Mouse (Mus musculus) forebrain, embryonic 14.5 days (tissue): ENCODE measurements around the gene Gm42878. TPM values are rescaled to one million over a fixed set of nuclear protein-coding genes. Genes with fewer than 3 reads are reported as not detected.

ENCODE experiments used
- ATAC-seq: fragments of 200-750 bp; cut with Nextera tagmentation; 2 replicates; pipeline ENCODE4 v1.8.0; 2017; ENCODE audit warnings: mild to moderate bottlenecking, moderate library complexity
- DNase-seq: peaks from one replicate; pipeline ENCODE4 v3.0.0-alpha.2; 2015; ENCODE audit warnings: low spot score
- H3K27ac ChIP-seq: fragments of 300-500 bp; sonication (generic); 2 replicates; pipeline ENCODE4 v1.5.1; 2014; ENCODE audit warnings: low read depth, mild to moderate bottlenecking, control low read depth, low read length, moderate library complexity
- H3K27me3 ChIP-seq: fragments of 300-500 bp; sonication (generic); replicated peaks from 2 replicates; pipeline ENCODE4 v1.6.1; 2014; ENCODE audit warnings: low read length, control low read depth, mixed read lengths; ENCODE audit not compliant: control insufficient read depth, insufficient read depth
- H3K36me3 ChIP-seq: fragments of 300-500 bp; sonication (generic); 2 replicates; pipeline ENCODE4 v1.6.1; 2014; ENCODE audit warnings: low read length, control low read depth; ENCODE audit not compliant: control insufficient read depth, insufficient read depth
- H3K4me1 ChIP-seq: fragments of 300-500 bp; sonication (generic); 2 replicates; pipeline ENCODE4 v1.6.1; 2014; ENCODE audit warnings: antibody characterized with exemption, low read length, control low read depth; ENCODE audit not compliant: control insufficient read depth, insufficient read depth
- H3K4me2 ChIP-seq: fragments of 300-500 bp; sonication (generic); 2 replicates; pipeline ENCODE4 v1.6.1; 2014; ENCODE audit warnings: mild to moderate bottlenecking, control low read depth, low read length
- H3K4me3 ChIP-seq: fragments of 300-500 bp; sonication (generic); 2 replicates; pipeline ENCODE4 v1.5.1; 2014; ENCODE audit warnings: low read depth, low read length, control low read depth
- H3K9ac ChIP-seq: fragments of 300-500 bp; sonication (generic); 2 replicates; pipeline ENCODE4 v1.6.1; 2014; ENCODE audit warnings: mild to moderate bottlenecking, low read length, control low read depth, moderate library complexity
- H3K9me3 ChIP-seq: fragments of 300-500 bp; sonication (generic); replicated peaks from 2 replicates; pipeline ENCODE4 v1.6.1; 2016; ENCODE audit warnings: low read length, control low read depth, mixed read lengths; ENCODE audit not compliant: control insufficient read depth
- WGBS: fragments of 180-500 bp; shearing (Covaris S2); extraction: QIAGEN DNeasy Blood & Tissue Kit; methylation state at CpG from one replicate; pipeline ENCODE4 v1.1.7; 2014; 5-methylcytosine and 5-hydroxymethylcytosine counted together
- polyA plus RNA-seq: library from polyadenylated mRNA; unstranded; fragments of >200 nt; fragmentation: Nextera tagmentation; extraction: Ambion mirVana; gene quantifications from 2 replicates; pipeline ENCODE4 v1.2.1, GENCODE M21; 2014

Gene Gm42878
- polyA plus RNA-seq, result not detected in 2 replicates

GRCm38 (mm10) chr5:121544910-121545792, at the start of gene Gm42878, which contains the start of gene Adam1a:
TSS of gene Gm42878 (minus strand) at chr5:121545482.
TSS of gene Adam1a (minus strand) at chr5:121545482.
- peak; percentile 66 for ATAC-seq
- Histone ChIP-seq H3K9me3 (no peaks in the 10 kb centered on the region), H3K9ac (peak within 1 kb of the TSS; percentile 97), H3K27ac (peak within 1 kb of the TSS; percentile 96), H3K4me3 (peak within 1 kb of the TSS; percentile 96), H3K27me3 (no peaks in the 10 kb centered on the region), H3K4me1 (peaks cover 15% of the 10 kb centered on the region), H3K4me2 (peak within 1 kb of the TSS; percentile 95), H3K36me3 (no peaks in the 10 kb centered on the region)
- peak; percentile 32 for DNase-seq
- under 1% methylated on average over 50 of the region's 97 CpGs for WGBS

DNA sequence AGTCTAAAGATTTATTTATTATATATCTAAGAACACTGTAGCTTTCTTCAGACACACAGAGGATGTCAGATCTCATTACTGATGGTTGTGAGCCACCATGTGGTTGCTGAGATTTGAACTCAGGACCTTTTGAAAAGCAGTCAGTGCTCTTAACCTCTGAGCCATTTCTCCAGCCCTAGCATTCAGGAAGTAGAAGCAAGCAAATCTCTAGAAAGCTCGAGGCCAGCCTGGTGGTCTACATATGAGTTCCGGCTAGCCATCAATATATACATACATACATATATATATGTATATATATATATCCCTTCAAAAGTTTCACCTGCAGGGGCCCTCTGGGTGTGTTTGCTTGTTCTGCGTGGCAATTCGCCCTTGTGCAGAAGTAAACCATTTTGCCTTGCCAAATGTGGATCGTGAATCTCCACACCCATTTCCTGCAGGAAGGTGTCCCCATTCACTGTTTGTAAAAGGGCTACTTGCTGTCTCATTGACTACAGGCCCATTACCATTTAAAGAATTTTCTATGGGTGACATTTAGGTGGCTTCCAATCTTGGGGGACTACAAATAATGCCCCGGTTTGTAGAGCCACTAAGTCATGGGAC, 49.5 kb upstream of the Gm42878 start:
- no peak overlapping the region; the same call in 1 of the 2 replicates for H3K4me2 ChIP-seq
- H3K4me3 ChIP-seq, result no peak overlapping the region

GRCm38 (mm10) chr5:121593451-121594401, 48.4 kb upstream of the Gm42878 start, which contains the start of gene Aldh2:
TSS of gene Aldh2 (minus strand) at chr5:121593824.
- WGBS, result 2% methylated on average over 47 of the region's 47 CpGs
- Histone ChIP-seq H3K4me3 (peak within 1 kb of the TSS; percentile 70), H3K36me3 (no peaks in the 10 kb centered on the region), H3K4me2 (peak within 1 kb of the TSS; percentile 93), H3K4me1 (peaks cover 8% of the 10 kb centered on the region), H3K9ac (peak within 1 kb of the TSS; percentile 74), H3K9me3 (no peaks in the 10 kb centered on the region), H3K27ac (peak within 1 kb of the TSS; percentile 56), H3K27me3 (no peaks in the 10 kb centered on the region)
- ATAC-seq (peak; percentile 87), DNase-seq (peak; percentile 84)

More for the DNA sequence above, 49.5 kb upstream of the Gm42878 start:
- Histone ChIP-seq H3K36me3 (no peaks in the 10 kb centered on the region), H3K27ac (no peak overlapping the region), H3K9ac (no peak overlapping the region), H3K4me1 (peaks cover 8% of the 10 kb centered on the region), H3K27me3 (no peaks in the 10 kb centered on the region), H3K9me3 (no peaks in the 10 kb centered on the region)
- DNase-seq, result no peak
- no peak for ATAC-seq
- WGBS, result 82% methylated on average over 6 of the region's 6 CpGs

DNA sequence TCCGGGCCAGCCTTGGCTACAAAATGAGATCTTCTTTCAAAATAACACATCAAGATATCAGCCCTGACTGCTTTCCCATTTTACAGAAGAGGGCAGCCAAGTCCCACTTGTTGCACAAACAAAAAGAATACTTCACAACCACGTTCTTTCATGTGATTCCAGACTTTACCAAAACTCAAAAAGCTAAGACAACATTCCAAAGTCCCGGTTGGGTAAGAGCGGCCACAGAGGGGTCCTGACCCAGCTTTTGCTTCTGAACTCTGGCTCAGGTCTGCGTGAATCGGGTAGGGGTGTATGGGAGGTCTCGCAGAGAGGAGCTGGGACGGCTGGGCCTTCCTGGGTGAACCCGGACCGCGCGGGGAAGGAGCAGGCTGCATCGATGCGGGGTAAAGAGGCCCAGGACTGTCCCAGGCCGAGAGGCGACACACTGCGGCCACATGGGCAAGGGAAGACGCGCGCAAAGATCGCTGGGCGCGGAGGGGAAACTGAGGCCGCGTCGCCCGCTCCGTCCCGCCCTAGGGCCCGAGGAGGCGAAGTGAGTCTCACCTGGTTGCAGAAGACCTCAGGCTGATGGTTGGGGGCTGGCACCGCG, 47.6 kb upstream of the Gm42878 start:
- Histone ChIP-seq H3K4me3 (peak overlapping the region; percentile 70), H3K4me2 (peak overlapping the region; percentile 93), H3K36me3 (no peaks in the 10 kb centered on the region), H3K4me1 (peaks cover 8% of the 10 kb centered on the region), H3K27ac (no peak overlapping the region), H3K27me3 (no peaks in the 10 kb centered on the region), H3K9ac (peak overlapping the region; percentile 74), H3K9me3 (no peaks in the 10 kb centered on the region)
- ATAC-seq (peak; percentile 54), DNase-seq (no peak)
- 4% methylated on average over 30 of the region's 33 CpGs for WGBS

GRCm38 (mm10) chr5:121592064-121592815, 47.0 kb upstream of the Gm42878 start:
- DNase-seq (no peak), ATAC-seq (no peak)
- H3K4me1 ChIP-seq, result peaks cover 8% of the 10 kb centered on the region
- no peak overlapping the region; the same call in 1 of the 2 replicates for H3K9ac ChIP-seq
- no peak overlapping the region for H3K27ac ChIP-seq
- H3K36me3 ChIP-seq, result no peaks in the 10 kb centered on the region
- no peaks in the 10 kb centered on the region for H3K9me3 ChIP-seq
- WGBS, result 61% methylated on average over 11 of the region's 11 CpGs
- no peaks in the 10 kb centered on the region for H3K27me3 ChIP-seq
- H3K4me2 ChIP-seq, result peak overlapping the region; percentile 93
- peak overlapping the region; percentile 70; the same call in 1 of the 2 replicates for H3K4me3 ChIP-seq

- no peak overlapping the region for H3K4me3 ChIP-seq
- H3K4me1 ChIP-seq, result peaks cover 8% of the 10 kb centered on the region
- no peak overlapping the region for H3K9ac ChIP-seq
- DNase-seq (no peak), ATAC-seq (no peak)
- WGBS, result 80% methylated on average over 11 of the region's 11 CpGs
- no peaks in the 10 kb centered on the region for H3K27me3 ChIP-seq
- no peak overlapping the region for H3K4me2 ChIP-seq
- no peaks in the 10 kb centered on the region for H3K36me3 ChIP-seq
- H3K27ac ChIP-seq, result no peak overlapping the region
- no peaks in the 10 kb centered on the region for H3K9me3 ChIP-seq
Observed at GRCm38 (mm10) chr5:121591417-121592063, 46.3 kb upstream of the Gm42878 start.

- Histone ChIP-seq H3K4me3 (no peak overlapping the region), H3K9ac (no peak overlapping the region), H3K4me2 (no peak overlapping the region), H3K9me3 (no peaks in the 10 kb centered on the region), H3K27me3 (no peaks in the 10 kb centered on the region), H3K4me1 (peaks cover 8% of the 10 kb centered on the region), H3K36me3 (no peaks in the 10 kb centered on the region), H3K27ac (no peak overlapping the region)
- 88% methylated on average over 6 of the region's 6 CpGs for WGBS
- no peak for ATAC-seq
- DNase-seq, result no peak
Observed at GRCm38 (mm10) chr5:121589928-121590327, 44.6 kb upstream of the Gm42878 start.
